ENCODE assay signal across 8 mouse cellular contexts in genomic region chr12:54489675-54490074, GRCm38 (mm10).
DNase-seq lines count a peak whose midpoint lies in the region; ATAC-seq lines count a peak whose summit lies in the region.

No protein-coding gene starts in this region.

- DNase-seq in 416B (ENCODE audit: low read depth), result peak; percentile 79
- peak; percentile 77 for DNase-seq in adrenal gland, postnatal 14 days
- DNase-seq in embryonic facial prominence, embryonic 14.5 days (ENCODE audit: low spot score), result peak; percentile 85
- no peak for DNase-seq in heart, embryonic 10.5 days (ENCODE audit: low spot score)
- DNase-seq in kidney, adult 9 months, result peak; percentile 83
- DNase-seq in natural killer cell, adult 2 months (ENCODE audit: low spot score in 2 of 2), result peak; percentile 18 to 45
- DNase-seq in telencephalon, adult 2 months (ENCODE audit: low read depth, low spot score), result peak; percentile 47

- no peak overlapping the region for H3K9ac ChIP-seq in embryonic facial prominence, embryonic 14.5 days (ENCODE audit: low read depth, low read length)
- H3K9ac ChIP-seq in limb, embryonic 12.5 days (replicated peaks), result no peak overlapping the region

- H3K9me3 ChIP-seq in embryonic facial prominence, embryonic 14.5 days (ENCODE audit: control insufficient read depth, low read length), result no peaks in the 10 kb centered on the region
- no peaks in the 10 kb centered on the region for H3K9me3 ChIP-seq in heart, embryonic 10.5 days
- H3K9me3 ChIP-seq in limb, embryonic 12.5 days, result 0 out of 2 replicates have a peak, but pooled peaks cover 4% of the 10 kb centered on the region

- 0 out of 2 replicates have a peak overlapping the region, but pooled peaks have one; percentile 19 for H3K4me2 ChIP-seq in embryonic facial prominence, embryonic 14.5 days (ENCODE audit: low read depth, low read length)
- peak overlapping the region; percentile 22; the same call in 1 of the 2 replicates for H3K4me2 ChIP-seq in limb, embryonic 12.5 days

- H3K36me3 ChIP-seq in embryonic facial prominence, embryonic 14.5 days (ENCODE audit: control insufficient read depth, insufficient read depth, low read length), result no peaks in the 10 kb centered on the region
- H3K36me3 ChIP-seq in heart, embryonic 10.5 days, result no peaks in the 10 kb centered on the region
- H3K36me3 ChIP-seq in limb, embryonic 12.5 days, result no peaks in the 10 kb centered on the region

- H3K27me3 ChIP-seq in embryonic facial prominence, embryonic 14.5 days (replicated peaks; ENCODE audit: control insufficient read depth, insufficient read depth, low read length), result 0 out of 2 replicates have a peak, but pooled peaks cover 5% of the 10 kb centered on the region
- H3K27me3 ChIP-seq in heart, embryonic 10.5 days (ENCODE audit: insufficient read depth, poor library complexity, severe bottlenecking), result peaks cover 9% of the 10 kb centered on the region; the same call in 1 of the 2 replicates
- H3K27me3 ChIP-seq in limb, embryonic 12.5 days, result peaks cover 15% of the 10 kb centered on the region

- WGBS in embryonic facial prominence, embryonic 14.5 days, result 1% methylated on average over 8 of the region's 8 CpGs
- 5% methylated on average over 8 of the region's 8 CpGs for WGBS in heart, embryonic 10.5 days
- WGBS in limb, embryonic 12.5 days, result 5% methylated on average over 8 of the region's 8 CpGs

- no peak overlapping the region for H3K4me3 ChIP-seq in embryonic facial prominence, embryonic 14.5 days (ENCODE audit: low read depth, low read length)
- H3K4me3 ChIP-seq in heart, embryonic 10.5 days, result peak overlapping the region; percentile 22; the same call in 1 of the 2 replicates
- no peak overlapping the region for H3K4me3 ChIP-seq in limb, embryonic 12.5 days (replicated peaks)

- H3K4me1 ChIP-seq in embryonic facial prominence, embryonic 14.5 days (ENCODE audit: control insufficient read depth, insufficient read depth, low read length), result no peaks in the 10 kb centered on the region
- peaks cover 6% of the 10 kb centered on the region for H3K4me1 ChIP-seq in heart, embryonic 10.5 days
- peaks cover 14% of the 10 kb centered on the region; the same call in 1 of the 2 replicates for H3K4me1 ChIP-seq in limb, embryonic 12.5 days (replicated peaks)

- no peak overlapping the region for H3K27ac ChIP-seq in embryonic facial prominence, embryonic 14.5 days (replicated peaks; ENCODE audit: low read depth, low read length)
- 0 out of 2 replicates have a peak overlapping the region, but pooled peaks have one; percentile 6 for H3K27ac ChIP-seq in heart, embryonic 10.5 days
- no peak overlapping the region for H3K27ac ChIP-seq in limb, embryonic 12.5 days

- ATAC-seq in embryonic facial prominence, embryonic 14.5 days (ENCODE audit: low read depth), result peak; percentile 72
- no peak for ATAC-seq in limb, embryonic 12.5 days (ENCODE audit: insufficient number of reproducible peaks, insufficient read depth, low FRiP score, low TSS enrichment, low read depth)
